Mouse (Mus musculus) heart, adult 18-20 months (tissue): ENCODE data around the gene Wfdc10. TPM values are rescaled to one million over a fixed set of nuclear protein-coding genes. Genes with fewer than 3 reads are reported as not detected.

Experiments
- DNase-seq, 2 experiments: peaks; one replicate each; pipeline ENCODE4 v3.0.0; 2021 to 2022; ENCODE audit warnings: mixed read lengths in 1 of 2
- total RNA-seq, 2 experiments: library from RNA; stranded (reverse); gene quantifications; 2 replicates each; pipeline ENCODE4 v1.2.3; 2021

The Wfdc10 gene
- total RNA-seq, 2 experiments from 2014 or later = 0.72 TPM; not detected in 1

GRCm38 (mm10) chr2:164701761-164702160 is 45.9 kb downstream of the Wfdc10 start:
- no peak for DNase-seq

- DNase-seq = no peak
Observed at GRCm38 (mm10) chr2:164704235-164704634, 48.4 kb downstream of the Wfdc10 start.

DNA sequence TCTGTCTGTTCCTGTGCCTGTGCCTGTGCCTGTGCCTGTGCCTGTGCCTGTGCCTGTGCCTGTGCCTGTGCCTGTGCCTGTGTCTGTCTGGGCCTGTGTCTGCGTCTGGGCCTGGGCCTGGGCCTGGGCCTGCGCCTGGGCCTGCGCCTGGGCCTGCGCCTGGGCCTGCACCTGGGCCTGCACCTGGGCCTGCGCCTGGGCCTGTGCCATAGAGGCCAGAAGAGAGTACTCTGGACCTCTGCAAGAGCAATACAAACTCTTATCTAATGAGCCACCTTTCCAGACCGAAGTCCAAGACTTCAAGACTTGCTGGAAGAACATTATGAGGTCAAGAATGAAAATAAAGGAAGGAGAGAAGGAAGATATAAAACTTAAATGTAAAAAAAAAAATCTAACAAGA is 49.5 kb downstream of the Wfdc10 start:
- no peak for DNase-seq

GRCm38 (mm10) chr2:164705991-164706390 is 50.1 kb downstream of the Wfdc10 start:
- DNase-seq = no peak

Other genes starting within 250 kb of the Wfdc10 start
- gene Sdc4, start 212.2 kb upstream of the Wfdc10 start, total RNA-seq = 10 to 100 TPM; 18.7 to 34.2 TPM
- gene Sys1, start 199.1 kb upstream of the Wfdc10 start, total RNA-seq = 10 to 100 TPM; 23.0 to 23.1 TPM
- gene Gm20458, start 195.1 kb upstream of the Wfdc10 start, total RNA-seq = 10 to 100 TPM in 1 of 2 experiments, 1 to 10 TPM in 1; 3.7 to 11.1 TPM
- gene Trp53tg5, start 182.3 kb upstream of the Wfdc10 start, total RNA-seq = not detected
- 10 to 100 TPM in 1 of 2 experiments, 1 to 10 TPM in 1; 9.4 to 10.7 TPM for gene Dbndd2, start 169.9 kb upstream of the Wfdc10 start, total RNA-seq
- gene Pigt, start 158.5 kb upstream of the Wfdc10 start, total RNA-seq = 10 to 100 TPM; 28.7 to 32.6 TPM
- gene Wfdc2, start 93.6 kb upstream of the Wfdc10 start, total RNA-seq = 10 to 100 TPM in 1 of 2 experiments, 1 to 10 TPM in 1; 1.0 to 11.8 TPM
- gene Spint3, start 82.6 kb upstream of the Wfdc10 start, total RNA-seq = not detected
- gene Wfdc6a, start 70.6 kb upstream of the Wfdc10 start, total RNA-seq = not detected
- not detected for gene Eppin, start 62.5 kb upstream of the Wfdc10 start, total RNA-seq
- gene Wfdc6b, start 42.5 kb upstream of the Wfdc10 start, total RNA-seq = not detected
- not detected for gene Wfdc8, start 42.4 kb upstream of the Wfdc10 start, total RNA-seq
- not detected for gene Wfdc16, start 17.2 kb upstream of the Wfdc10 start, total RNA-seq
- gene Wfdc9, start 537 bp downstream of the Wfdc10 start, total RNA-seq = not detected
- gene Wfdc11, start 18.0 kb downstream of the Wfdc10 start, total RNA-seq = not detected
- gene Wfdc13, start 29.1 kb downstream of the Wfdc10 start, total RNA-seq = not detected
- not detected for gene Spint4, start 42.5 kb downstream of the Wfdc10 start, total RNA-seq
- gene Spint5, start 59.3 kb downstream of the Wfdc10 start, total RNA-seq = not detected
- under 1 TPM; 0.25 to 0.62 TPM for gene Wfdc3, start 89.9 kb downstream of the Wfdc10 start, total RNA-seq
- gene Dnttip1, start 89.9 kb downstream of the Wfdc10 start, total RNA-seq = 10 to 100 TPM; 22.0 to 28.8 TPM
- gene Ube2c, start 113.9 kb downstream of the Wfdc10 start, total RNA-seq = 1 to 10 TPM in 1 of 2 experiments, under 1 TPM in 1; 0.80 to 2.4 TPM
- gene Tnnc2, start 123.9 kb downstream of the Wfdc10 start, total RNA-seq = 1 to 10 TPM in 1 of 2 experiments, not detected in 1; 1.2 TPM
- 10 to 100 TPM; 23.9 to 25.6 TPM for gene Snx21, start 129.8 kb downstream of the Wfdc10 start, total RNA-seq
- 10 to 100 TPM; 12.4 to 12.5 TPM for gene Acot8, start 148.8 kb downstream of the Wfdc10 start, total RNA-seq
- 1 to 10 TPM; 2.4 to 2.5 TPM for gene Zswim3, start 149.1 kb downstream of the Wfdc10 start, total RNA-seq
- 1 to 10 TPM; 3.8 to 3.9 TPM for gene Zswim1, start 166.6 kb downstream of the Wfdc10 start, total RNA-seq
- under 1 TPM; 0.67 to 0.75 TPM for gene Spata25, start 172.5 kb downstream of the Wfdc10 start, total RNA-seq
- 10 to 100 TPM; 80.8 to 98.1 TPM for gene Ctsa, start 176.8 kb downstream of the Wfdc10 start, total RNA-seq
- 10 to 100 TPM; 50.5 to 55.8 TPM for gene Neurl2, start 177.4 kb downstream of the Wfdc10 start, total RNA-seq
- gene Pltp, start 201.7 kb downstream of the Wfdc10 start, total RNA-seq = 10 to 100 TPM; 37.7 to 39.3 TPM
- 10 to 100 TPM; 27.3 to 30.5 TPM for gene Pcif1, start 223.3 kb downstream of the Wfdc10 start, total RNA-seq